Mouse (Mus musculus): ENCODE results near the gene Sugp2.
"Not testable (repeated sequence)": the region's sequence is repeated elsewhere in the genome, so short reads cannot be mapped to it uniquely, and the experiment has no call there.

The Sugp2 gene

DNA sequence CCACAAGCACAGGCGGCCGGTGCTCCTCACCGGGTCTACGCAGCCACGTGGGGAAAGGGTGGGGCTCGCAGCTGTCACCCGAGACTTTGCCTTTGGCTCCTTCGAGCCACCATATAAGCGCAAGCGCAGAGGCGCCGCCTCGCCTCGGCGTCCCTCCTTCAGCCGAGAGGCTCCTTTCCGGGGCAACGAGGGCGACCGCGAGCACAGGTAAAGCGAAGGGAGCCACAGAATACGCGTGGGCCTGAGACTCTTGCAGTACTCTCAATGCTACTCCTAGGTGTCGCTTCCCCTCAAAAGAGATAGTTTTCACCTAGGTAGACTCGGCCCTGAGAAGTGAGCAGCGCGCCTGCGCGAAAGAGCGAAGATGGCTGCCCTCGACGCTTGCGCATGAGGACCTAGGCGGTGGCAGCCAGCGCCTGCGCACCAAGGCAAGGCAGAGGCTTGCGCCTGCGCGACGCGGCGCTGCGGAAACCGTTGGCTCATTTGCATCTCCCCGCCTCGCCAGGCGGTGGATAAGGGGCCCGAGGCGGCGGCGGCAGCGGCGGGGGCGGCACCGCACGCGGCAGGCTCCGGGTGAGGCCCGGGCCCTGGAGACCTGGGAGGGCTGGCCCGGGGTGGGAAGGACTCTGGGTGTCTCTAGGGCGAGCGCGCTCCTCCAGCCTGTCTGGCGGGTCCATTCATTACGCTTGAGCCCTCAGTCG, at the start of gene Sugp2, which contains the start of gene Armc6:
Gene Sugp2 (plus strand): TSS at position 147 of the 701 bp plus-strand sequence.
Gene Armc6 (minus strand): TSS at position 387 of the 701 bp plus-strand sequence.
- peak; percentile 96 for DNase-seq (ENCODE audit: low read depth, low spot score)

DNA sequence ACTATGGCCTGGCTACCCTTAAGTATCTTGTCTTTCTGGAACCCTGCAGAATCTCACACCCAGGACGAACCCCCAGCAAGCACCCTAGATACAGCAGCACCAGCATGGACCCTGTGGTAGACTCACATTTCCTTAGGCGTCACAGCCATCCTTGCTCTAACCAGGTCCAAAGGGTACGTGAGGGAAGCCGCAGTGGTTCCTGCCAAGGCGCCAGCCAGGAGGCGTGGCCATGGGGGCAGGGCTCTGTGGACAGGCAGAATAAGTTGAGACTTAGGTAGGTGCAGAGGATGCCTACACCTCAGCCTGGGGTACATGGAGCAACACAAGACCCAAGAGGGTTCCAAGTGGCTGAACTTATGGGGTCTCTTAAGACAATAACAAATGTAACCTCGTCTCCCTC, 45.3 kb upstream of the Sugp2 start:
- DNase-seq (ENCODE audit: low read depth, low spot score): no peak

DNA sequence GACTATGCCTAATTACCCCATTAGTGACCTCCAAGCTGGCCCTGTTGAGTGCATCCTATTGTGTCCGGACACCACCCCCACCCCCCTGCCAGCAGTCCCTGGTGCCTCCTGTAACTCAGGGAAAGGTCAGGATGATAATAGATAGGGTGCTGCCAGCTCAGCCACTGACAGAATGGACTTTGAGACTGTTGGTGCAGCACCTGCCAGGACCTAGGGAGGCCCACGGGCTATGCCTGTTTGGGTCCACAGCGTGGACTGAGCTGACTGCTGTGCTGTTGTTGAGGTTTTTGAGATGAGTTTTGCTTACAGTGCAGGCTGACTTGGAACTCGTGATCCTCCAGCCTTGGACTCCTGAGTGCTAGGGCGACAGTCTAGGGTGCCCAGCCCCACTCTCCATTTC, 40.8 kb upstream of the Sugp2 start:
- DNase-seq (ENCODE audit: low read depth, low spot score): no peak

DNA sequence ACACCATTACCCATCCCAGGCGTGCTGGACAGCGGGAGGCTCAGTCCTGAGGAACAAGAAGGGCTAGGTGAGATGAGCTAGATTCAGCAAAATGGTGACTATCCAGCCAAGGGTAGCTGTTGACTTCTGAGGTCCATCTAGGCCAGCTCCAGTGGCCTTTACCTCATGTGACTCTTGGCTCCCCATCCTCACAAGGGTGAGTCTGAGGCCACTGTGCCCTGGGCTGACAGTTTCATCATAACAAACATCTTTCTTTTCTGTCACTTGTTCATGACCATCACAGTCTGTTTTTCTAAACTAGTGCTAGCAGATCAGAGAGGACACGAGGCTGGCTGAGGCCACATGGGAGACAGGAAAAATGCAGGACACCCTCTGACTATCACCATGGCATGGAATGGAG, 39.8 kb upstream of the Sugp2 start:
- no peak for DNase-seq (ENCODE audit: low read depth, low spot score)

DNA sequence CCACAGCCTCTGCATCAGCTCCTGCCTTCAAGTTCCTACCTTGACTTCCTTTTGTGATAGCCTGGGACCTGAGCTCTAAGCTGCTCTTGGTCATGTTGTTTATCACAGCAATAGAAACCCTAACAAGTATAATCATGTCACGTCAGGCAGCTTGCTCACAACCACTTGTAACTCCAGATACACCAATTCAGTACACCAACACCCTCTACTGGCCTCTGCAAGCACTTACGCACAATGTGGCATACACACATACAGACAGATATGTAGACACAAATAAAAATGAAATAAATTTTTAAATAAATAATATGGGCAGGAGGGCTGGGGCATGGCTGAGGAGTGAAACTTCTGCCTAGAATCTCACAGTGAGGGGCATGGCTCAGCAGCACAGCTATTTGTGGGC, 38.3 kb upstream of the Sugp2 start:
- DNase-seq (ENCODE audit: low read depth, low spot score): no peak

DNA sequence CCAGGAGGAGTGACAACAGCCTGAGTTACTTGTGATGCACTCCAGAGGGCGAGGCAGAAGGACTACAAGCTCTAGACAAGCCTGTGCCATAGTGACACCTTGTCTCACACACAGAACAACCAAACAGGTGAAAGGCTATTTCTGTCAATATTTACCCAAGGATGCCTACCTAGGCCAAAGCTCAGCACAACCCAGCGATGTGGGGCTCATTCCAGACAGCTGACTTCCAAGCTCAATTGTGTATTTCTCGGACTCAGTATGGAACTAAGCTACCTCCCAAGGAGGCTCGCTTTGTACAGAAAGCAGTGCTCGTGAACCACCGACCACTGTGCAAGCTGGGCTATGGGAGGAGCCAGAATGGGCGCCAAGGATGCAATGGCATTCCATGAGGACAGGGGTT, 36.4 kb upstream of the Sugp2 start:
- DNase-seq (ENCODE audit: low read depth, low spot score): no peak

DNA sequence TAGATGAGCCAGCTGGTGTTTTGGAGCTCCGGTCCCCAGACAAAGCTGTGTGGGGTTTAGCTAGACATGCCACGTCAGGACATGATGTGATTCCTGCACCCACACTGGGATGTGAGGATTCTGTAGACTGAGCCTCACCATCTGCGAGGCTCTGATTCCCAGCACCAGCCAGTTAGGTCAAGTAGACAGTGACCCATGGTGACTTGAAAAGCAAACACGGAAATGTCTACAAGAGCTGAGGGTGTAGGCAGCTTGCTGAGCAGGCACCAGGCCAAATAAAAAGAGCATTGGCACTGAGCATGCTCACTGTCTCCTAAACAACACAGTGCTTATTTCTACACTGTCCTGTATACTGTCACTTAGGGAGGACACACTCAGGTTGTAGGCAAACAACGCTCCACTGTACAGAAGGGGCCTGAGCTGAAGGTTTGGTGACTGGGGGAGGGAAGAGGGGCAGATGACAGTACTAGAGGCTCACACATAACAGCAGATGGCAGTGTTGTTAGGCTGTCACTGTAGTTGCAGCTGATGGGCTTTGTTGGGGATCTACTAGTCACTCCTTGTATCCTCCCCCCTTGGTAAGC, 33.8 kb upstream of the Sugp2 start:
- DNase-seq (ENCODE audit: low read depth, low spot score): no peak

DNA sequence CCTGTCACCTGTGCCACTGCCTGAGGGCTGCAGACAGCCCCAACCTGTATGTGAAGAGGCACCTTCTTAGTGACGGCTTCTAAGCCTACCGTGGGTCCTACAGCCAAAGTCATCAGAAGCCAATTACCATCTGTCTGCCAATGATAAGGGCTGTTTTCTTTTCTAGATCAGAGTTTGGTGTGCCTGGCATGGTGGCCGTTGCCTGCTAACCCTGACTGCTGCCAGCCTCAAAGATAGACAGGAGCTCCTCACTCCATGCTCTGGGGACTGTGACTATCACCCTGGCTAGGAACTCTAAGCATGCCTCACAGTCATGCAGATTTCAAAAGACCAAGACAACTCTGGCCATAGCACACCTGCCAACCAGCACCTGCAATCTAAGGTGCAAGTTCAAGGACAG, 32.6 kb upstream of the Sugp2 start:
- peak; percentile 69 for DNase-seq (ENCODE audit: low read depth, low spot score)

DNA sequence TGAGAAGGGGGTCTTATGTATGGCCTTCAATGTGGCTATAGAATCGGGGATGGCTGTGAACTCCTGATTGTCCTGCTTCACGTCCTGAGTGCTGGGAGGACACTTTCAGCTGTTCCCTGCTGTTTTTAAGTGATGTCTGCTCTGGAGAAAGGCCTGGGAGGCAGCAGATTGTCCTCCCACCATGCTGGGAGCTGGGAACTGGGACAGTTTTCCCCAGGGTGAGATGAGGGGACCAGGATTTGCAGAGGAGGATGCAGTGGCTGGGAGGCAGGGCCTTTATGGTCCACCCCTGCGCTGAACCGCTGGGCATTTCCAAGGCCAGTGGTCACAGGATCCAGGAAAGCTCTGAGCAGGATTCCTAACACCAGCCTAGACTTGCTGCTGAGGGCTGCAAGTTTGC, 31.0 kb upstream of the Sugp2 start:
- DNase-seq (ENCODE audit: low read depth, low spot score): no peak

DNA sequence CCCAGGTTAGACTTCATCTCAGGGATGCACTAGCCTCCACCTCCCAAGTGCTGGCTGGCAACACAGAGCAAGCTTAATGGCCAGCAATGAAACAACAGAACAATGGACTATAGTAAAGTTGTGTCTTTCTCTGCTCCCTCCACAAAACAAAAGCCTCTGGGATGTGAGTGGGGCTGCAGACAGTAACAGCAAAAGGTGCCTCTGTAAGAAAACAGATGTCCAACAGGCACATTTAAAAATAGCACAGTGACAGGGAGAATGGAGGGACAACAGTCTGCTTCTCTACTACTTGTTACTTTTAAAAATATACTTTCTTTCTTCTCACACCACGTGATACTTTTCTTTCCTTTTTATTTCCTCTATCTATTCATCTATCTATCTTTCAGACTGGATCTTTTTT, 29.3 kb upstream of the Sugp2 start:
- DNase-seq (ENCODE audit: low read depth, low spot score): no peak

DNA sequence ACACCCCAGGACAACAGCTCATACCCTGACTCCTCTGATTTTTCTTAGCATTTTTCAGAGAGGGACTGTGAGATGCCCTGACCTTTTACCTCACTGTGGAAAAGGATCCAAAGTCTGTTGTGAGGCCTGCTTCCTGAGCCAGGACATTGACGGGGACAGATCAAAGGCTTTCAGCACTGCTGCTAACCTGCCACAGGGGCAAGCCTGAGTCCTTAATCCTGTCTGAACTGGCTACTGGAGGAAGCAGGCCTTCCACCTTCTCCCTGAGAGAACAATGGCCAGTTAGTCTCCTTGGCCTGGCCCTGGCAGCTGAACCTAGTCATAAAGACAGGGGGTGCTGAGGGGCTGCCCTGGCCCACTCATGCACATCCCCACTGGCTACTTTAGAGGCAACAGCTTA, 25.9 kb upstream of the Sugp2 start:
- DNase-seq (ENCODE audit: low read depth, low spot score): no peak

DNA sequence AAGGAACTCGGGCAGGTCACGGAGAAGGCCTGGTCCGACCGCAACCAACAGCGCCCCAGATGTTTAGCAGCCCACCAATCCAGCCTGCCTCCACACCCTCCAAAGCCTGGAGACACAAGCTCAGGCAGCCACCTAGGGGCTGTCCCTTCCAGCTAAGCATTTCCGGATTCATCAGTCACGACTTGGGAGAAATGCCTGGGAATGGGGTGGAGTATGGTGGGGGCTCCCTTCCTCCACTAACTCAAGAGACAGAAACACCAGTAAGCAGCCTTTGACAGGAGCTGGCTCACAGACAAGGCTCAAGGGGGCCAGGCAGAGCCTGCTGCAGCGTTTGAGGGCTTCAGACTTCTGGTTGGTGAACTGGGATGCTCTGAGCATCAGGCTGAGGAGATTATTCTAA, 23.5 kb upstream of the Sugp2 start:
- DNase-seq (ENCODE audit: low read depth, low spot score): no peak

DNA sequence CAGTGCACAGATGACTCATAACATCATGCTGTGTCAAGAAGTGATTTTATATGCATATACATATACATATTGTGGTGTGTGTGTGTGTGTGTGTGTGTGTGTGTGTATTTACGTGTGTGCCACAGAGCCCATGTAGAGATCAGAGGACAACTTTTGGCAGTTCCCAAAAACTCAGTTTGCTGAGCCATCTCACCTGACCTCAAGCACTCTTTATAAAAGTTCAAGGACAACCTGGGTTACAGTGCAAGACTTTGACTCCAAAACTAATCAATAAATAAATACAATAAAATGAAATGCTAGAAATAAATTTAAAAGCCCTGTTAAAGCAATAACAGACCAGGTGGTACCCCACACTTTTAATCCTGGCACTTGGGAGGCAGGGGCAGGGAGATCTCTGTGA, 22.8 kb upstream of the Sugp2 start:
- no peak for DNase-seq (ENCODE audit: low read depth, low spot score)

DNA sequence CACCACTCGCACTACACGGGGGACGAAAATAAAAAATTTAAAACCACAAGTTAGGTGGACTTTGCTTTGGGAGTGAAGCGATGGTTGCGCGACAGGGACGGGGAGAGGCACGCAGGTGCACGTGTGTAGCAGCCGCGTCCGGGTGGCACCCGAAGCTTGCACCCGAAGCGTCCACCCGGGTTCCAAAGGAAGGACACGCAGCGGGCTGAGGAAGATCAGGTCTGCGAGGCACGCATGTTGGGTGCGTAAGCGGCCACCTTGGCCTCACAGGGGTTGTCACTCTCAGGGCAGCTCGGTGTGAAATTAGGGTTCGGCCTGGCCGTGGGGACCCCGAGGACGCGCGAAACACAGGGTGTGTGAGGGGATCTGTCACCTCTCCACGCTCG, 22.3 kb upstream of the Sugp2 start:
- DNase-seq (ENCODE audit: low read depth, low spot score): no peak

DNA sequence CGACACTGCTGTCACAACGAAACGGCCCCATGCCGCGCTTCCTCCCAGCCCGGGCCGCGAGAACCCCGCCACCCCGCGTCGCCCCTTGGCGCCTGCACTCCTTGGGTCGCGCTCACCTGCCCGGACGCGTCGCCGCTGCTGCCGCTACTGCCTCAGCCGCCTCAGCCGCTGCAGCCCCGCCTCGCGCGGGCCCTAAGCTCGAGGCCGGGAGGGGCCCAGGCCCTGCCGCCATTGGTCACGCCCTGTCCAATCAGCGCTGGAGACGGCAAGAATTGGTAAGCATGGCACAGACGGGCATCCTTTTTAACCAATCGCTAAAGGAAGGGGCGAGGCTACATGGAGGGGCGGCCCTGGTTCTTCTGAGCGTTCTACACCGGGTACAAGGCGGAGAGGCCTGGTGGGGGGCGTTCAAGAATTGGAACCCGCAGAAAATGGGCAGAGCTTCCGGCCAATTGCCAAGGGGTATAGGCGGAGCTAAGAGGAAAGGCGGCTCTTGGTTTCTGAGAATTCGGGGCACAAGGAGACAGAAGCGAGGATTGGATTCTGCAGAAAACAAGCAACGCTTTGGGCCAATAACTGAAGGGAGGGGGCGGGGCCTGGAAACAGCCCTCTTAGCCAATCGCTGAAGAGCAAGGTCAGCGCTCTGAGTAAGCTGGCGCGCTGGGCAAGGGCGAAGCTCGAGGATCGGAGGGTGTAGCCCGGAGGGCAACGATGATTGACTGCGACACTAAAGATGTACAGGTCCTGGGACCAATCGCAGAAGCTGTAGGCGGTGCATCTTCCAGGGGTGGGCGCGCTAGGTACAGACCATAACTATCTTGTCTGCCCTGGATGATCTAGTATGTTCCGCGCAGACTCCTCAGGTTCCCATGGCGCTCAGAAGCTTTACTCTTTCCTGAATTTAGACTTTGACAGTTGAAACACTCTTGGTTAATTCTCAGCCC, 21.6 kb upstream of the Sugp2 start, which contains the start of gene Slc25a42:
Gene Slc25a42 (minus strand): TSS at position 194 of the 944 bp plus-strand sequence.
- peak; percentile 98 for DNase-seq (ENCODE audit: low read depth, low spot score)

DNA sequence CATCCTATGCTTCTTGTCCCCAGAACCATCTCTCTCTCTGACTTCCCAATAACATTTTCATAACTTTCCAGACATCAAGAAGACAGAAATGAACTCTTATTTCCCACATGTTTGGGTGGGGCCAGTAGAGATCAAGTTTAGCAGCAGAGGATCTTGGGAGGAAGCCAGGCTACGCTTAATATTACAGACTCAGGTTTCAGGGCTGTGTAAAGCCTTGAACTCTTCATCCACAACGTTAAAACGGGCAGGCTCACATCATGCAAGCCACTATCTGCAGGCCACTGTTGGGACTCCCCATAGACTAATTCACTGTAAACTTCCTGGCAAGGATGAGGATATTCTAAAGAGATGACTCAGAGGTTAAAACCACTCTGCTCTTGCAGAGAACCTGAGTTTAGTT, 19.6 kb upstream of the Sugp2 start:
- DNase-seq (ENCODE audit: low read depth, low spot score): no peak

DNA sequence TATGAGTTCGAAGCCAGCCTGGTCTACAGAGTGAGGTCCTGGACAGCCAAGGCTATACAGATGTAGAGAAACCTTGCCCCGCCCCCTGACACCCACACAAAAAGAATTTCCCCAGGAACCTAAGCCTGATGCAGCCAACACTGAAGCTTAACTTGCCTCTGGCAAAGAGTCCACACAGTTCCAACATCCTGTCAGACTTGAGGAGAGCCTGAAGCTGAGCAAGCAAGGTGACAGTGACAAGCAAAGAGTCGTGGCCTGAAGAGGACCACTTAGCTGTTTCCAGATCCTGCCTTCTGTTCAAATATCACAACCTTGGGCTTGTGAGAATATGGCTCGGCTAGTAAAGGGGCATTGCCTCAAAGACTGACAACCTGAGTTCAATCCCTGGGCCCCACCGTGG, 18.9 kb upstream of the Sugp2 start:
- DNase-seq (ENCODE audit: low read depth, low spot score): no peak

DNA sequence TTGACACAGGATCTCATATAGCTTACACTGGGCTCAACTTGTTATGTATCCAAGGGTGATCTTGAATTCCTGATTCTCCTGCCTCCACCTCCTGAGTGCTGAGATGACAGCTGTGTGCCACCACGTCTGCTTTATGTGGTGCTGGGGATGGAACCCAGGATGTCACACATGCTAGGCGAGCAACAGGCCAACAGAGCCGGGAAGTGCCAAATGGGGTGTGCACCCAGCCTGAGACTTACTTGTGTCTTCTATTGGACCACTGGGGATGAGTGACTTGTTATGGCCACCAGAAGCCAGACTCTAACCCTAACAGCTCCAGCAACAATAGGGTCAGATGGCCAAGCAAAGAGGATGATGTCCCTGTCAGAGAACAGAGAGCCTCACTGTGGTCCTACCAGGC, 17.9 kb upstream of the Sugp2 start:
- not testable (repeated sequence) for DNase-seq (ENCODE audit: low read depth, low spot score)

DNA sequence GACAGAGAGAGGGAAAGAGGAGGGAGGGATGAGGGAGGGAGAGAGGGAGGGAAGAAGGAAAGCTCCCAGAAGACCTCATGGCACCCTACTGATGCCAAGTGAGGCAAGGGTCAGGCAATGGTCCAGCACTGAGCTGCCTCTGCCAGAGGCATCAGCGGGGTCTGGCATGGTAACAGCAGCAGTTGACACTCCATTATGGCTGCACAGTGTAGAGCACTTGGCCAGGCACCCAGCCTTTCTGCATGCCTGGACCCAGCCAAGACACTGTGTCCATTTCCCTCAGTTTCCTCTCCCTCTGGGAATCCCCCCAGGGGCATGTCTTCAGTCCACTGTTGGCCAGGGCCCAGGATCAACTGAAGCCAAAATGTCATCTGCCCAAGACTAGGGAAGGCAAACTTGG, 17.5 kb upstream of the Sugp2 start:
- DNase-seq (ENCODE audit: low read depth, low spot score): no peak

DNA sequence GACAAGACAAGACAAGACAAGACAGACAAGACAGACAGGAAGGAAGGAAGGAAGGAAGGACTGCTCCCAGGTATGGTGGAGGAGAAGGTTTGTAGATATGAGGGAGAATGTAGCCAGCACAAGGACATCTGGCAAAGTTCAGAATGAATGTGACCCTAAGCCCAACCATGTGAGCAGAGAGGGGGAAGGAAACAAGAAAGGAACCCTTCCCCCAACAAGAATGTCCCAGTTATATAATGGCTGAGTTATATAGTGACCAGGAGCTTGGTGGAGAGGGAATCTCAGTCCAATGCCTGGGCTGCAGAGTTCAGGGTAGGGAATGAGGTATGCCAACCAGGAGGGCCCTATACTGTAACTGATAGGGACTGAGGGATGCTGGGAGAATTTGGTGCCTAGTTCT, 16.6 kb upstream of the Sugp2 start:
- DNase-seq (ENCODE audit: low read depth, low spot score): no peak

DNA sequence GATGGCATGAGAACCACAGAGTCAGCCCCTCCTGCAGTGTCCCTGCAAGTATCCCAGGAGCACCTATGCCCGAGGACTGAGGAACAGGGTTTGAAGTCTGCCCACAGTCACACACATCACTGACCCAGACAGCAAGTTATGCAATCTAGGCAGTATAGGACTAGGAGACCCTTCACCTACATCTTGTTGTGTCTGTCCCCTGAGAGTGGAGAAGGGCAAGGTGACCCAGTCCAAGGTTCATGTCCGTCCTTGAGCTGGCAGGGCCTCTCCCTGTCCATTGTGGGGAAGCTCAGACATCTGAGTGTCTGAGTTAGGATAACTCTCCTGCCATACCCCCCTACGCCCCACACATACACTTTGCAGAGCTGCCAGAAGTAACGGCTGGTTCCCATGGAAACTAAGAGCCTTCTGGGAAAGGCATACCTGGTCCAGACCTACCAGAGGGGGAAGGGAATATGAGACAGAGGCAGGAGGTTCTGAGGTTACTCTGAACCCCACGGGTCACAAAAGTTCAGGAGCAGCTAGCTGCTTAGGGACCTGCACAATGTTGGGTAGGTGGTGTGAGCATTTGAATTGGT, 14.8 kb upstream of the Sugp2 start:
- no peak for DNase-seq (ENCODE audit: low read depth, low spot score)

DNA sequence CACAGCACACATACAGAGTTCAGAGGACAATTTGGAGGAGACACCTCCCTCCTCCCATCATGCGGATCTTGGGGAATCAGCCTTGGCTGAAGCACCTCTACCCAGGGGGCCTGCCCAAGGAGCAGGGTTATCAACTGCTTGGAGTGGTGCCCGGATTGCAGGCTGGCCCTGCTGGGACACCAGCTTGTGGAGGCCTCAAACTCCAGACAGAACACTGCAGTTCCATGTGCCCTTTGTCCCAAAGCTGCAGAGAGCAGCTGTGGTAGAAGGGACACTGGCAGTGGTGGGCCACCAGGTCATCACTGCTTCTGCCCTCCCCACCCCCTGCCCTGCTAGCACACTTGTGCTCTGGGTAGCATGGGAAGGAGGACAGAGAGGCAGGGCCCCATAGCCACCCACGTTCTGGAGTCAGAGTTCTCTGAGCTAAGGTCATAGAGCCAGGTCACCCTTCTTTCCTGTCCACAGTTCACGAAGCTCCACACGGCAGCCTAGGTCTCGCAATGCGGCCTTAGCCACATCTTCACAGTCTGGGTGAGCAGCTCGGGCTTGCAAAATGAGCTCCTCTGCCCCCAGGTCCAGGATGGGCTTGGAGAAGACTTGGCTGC, 13.7 kb upstream of the Sugp2 start:
- no peak for DNase-seq (ENCODE audit: low read depth, low spot score)
